Mouse (Mus musculus): ENCODE results near the gene Rps12.
"Not testable (repeated sequence)": the region's sequence is repeated elsewhere in the genome, so short reads cannot be mapped to it uniquely, and the experiment has no call there.

The Rps12 gene

GRCm38 (mm10) chr10:23787062-23787821 lies at the start of gene Rps12:
Rps12 (minus strand) TSS chr10:23787275.
- peak; percentile 99 for DNase-seq (ENCODE audit: low spot score)

DNA sequence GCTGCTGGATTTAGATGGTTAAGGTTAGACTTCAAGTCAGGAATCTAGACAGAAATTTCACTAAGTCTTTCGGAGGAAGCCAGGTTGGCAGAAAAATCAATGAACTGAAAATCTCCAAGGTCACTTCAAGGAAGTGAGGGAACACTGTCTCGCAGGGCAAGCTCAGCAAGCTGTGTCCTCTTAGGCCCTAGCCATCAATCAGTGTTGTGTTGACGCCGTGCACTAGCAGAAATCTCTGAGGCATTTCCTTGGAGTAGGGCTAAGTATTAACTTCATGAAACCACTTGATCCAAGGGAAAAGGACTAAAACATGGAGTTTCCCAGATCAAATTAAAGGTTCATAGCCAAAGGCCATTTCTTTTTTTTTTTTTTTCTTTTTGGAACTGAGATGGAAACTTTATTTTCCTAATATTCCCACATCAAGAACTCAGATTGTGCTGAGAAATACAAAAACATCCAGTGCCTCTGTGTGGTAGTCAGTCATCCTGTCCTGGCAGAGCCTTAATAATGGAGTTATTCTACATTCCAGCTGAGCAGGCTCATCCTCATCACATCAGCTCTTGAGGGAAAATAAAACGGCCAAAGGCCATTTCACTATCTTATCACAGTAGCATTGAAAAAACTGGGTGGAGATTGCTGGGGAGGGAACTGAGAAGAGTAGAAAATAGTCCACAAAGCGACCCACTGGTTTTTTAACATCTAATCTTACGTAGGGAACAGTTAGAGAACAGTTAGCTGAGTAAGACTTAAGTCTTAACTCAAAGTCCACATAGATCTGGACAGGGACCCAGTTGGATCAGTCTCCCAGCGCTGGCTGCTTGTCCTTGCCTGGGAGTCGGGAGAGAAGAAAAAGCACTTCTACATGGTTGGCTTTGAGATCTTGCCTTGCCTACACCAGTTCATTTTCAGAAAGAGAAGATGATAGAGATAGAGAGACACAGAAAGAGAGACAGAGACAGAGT lies 49.2 kb upstream of the Rps12 start:
- DNase-seq (ENCODE audit: low spot score): no peak

- DNase-seq (ENCODE audit: low spot score): no peak
These were observed 39.4 kb upstream of the Rps12 start for GRCm38 (mm10) chr10:23826516-23826915.

DNA sequence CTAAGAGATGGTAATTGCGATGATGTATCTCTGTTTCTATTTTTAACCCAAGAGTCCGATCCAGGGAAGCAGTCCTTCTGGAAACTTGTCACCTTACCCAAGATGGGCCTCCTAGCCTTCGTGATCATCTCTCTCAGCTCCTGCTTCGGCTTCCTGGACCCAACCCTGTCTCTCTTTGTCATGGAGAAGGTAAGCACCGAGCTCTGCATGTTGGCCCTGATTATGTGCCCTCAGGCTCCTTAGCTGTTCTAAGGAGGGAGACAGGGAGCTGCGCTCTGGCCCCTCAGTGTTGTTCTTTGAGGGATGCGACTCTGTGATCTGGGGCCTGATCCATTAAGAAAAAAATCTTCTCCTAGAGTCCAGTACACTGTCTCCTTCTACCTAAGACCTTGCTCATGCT lies 29.2 kb upstream of the Rps12 start:
- no peak for DNase-seq (ENCODE audit: low spot score)

DNA sequence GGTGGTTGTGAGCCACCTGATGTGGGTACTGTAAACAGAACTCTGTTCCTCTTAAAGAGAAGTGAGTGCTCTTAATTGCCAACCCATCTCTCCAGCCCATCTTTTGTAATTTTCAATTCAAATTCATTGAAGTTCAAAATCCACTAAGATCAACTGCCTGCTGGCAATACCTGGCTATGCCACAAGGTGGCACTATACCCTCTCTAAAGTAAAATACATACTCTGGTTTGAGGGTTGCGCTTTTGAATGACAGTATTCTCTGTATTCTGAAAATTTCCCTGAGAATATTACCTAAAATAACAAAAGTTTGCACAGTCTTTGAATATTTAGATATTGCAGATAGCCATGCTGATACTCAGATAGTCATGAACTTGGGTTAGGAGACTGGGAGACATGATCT lies 28.1 kb upstream of the Rps12 start:
- DNase-seq (ENCODE audit: low spot score): peak; percentile 83

DNA sequence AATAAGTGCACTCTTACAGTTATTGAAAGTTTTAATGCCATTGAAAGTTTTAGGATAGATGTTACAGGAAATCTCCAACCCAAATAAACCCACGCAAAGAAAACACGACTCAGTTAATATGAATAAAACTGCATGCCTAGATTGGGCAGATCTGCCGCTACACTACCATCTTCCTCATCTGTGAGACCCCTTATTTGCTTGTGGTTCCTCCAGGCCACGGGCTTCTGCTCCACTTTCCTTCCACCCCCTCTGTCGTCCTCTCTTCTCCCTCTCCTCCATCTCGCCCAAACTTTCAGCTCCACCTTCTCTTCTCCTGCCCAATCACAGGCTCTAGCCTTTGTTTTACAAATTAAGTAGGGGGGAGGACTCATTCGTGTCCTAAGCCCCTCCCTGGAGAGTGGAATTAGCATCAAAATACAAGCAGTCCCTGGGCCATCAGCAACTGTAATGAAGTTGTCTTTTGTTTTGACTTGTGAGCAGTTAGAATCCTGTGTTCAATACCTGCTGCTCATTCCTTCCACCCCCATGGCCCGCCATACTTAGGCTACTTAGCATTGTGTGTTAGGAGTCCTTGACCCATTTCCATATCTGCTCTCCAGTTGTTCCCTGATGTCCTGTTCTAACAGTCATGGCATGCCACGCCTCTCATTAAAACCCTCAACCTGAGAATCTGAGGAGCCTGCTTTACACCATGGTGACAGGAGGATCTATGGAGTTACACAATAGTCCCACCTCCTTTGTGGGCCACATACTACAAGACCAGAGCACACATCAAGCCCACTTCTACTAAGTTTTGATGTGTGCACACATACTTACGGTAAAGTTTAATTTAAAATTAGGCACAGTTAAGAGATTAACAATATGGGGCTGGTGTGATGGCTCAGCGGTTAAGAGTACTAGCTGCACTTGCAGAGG lies 26.0 kb upstream of the Rps12 start:
- DNase-seq (ENCODE audit: low spot score): peak; percentile 19

GRCm38 (mm10) chr10:23812438-23812759 lies 25.3 kb upstream of the Rps12 start:
- no peak for DNase-seq (ENCODE audit: low spot score)

GRCm38 (mm10) chr10:23811635-23812437 lies 24.8 kb upstream of the Rps12 start:
- peak; percentile 76 for DNase-seq (ENCODE audit: low spot score)

- DNase-seq (ENCODE audit: low spot score): no peak
These were observed 19.1 kb upstream of the Rps12 start for GRCm38 (mm10) chr10:23806201-23806600.

GRCm38 (mm10) chr10:23804665-23805064 lies 17.6 kb upstream of the Rps12 start:
- DNase-seq (ENCODE audit: low spot score): no peak

GRCm38 (mm10) chr10:23802911-23803310 lies 15.8 kb upstream of the Rps12 start:
- no peak for DNase-seq (ENCODE audit: low spot score)

DNA sequence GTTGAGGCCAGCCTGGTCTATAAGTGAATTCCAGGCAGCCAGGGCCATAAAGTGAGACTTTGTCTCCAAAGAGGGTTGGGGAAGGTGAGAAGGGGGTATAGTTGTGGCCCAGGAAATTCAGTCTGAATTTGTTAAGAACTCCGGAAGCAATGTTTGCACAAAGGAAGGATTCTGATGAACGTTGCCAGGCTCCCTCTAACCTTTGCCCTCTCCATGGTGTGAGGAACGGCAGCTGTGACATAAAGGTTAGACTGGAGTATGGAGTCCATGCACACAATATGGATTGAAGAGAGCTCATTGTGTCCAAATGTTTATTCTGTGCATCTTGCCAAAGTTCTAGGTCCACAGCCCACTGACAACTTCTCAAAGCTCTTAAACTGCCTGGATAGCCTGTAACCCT lies 12.9 kb upstream of the Rps12 start:
- DNase-seq (ENCODE audit: low spot score): no peak

DNA sequence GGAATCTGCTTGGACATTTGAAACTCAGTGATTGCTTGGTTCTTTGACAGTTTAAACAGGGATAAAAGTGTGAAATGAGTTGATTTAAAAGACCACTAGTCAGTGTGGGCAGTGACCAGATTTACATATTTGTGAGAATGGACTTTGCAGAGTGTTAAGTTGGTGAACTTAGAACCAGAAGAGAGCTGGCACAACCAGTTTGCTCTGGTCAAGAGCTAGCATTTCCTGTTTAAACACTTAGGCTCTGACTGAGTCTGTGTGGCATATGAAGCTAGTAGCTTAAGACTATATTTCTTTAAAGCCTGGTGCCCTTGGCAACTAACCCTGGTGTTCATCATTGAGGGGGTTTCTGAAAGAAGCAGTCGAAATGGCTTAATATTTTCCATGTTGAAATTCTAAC lies 11.1 kb upstream of the Rps12 start:
- no peak for DNase-seq (ENCODE audit: low spot score)

GRCm38 (mm10) chr10:23797606-23798005 lies 10.5 kb upstream of the Rps12 start:
- no peak for DNase-seq (ENCODE audit: low spot score)

DNA sequence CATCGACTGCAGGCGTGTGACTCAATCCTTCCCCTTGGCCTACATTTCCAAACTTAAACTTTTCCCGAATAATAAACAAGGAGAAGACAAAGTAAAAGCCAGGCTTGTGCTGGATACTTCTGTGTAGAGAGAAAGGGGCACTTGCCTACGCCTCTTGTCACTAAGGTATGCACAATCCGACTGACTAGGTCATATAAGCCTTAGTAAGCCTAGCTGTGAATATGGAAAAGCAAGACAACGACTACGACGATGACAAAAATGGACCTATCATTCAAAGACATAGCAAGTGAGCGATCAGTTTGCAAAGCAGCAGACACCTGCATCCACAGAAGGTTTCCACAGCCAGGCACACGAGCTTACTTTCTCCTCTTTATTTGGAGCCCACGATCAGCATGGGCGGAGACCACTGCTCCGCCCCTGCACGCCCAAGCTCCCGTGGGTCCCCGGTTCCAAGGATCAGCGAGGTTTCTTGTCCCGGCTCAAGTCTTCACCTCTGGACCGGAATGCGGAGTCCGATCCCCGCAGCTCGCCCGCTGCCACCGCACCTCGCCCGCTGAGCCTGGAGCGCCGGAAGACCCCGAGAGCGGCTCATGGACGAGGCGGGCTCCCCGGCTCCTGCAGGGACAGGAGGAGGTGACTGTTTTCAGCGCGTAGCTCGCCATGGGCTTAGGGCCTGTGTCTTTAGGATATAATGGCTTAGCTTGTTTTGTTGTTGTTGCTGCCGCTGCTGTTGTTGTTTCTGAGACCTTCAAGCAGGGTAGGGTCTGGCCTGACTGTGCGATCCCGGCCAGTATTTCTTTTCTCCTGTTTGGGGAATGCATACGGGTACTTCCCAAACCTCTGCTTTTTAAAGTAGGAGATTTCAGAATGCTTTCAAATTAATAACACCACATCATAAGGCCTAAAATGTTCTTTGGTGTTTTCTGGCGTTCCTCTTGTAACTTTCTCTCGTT lies 9.8 kb upstream of the Rps12 start, which contains the start of gene Slc18b1:
Gene Slc18b1 (plus strand): TSS at position 436 of the 953 bp plus-strand sequence.
- DNase-seq (ENCODE audit: low spot score): peak; percentile 65

DNA sequence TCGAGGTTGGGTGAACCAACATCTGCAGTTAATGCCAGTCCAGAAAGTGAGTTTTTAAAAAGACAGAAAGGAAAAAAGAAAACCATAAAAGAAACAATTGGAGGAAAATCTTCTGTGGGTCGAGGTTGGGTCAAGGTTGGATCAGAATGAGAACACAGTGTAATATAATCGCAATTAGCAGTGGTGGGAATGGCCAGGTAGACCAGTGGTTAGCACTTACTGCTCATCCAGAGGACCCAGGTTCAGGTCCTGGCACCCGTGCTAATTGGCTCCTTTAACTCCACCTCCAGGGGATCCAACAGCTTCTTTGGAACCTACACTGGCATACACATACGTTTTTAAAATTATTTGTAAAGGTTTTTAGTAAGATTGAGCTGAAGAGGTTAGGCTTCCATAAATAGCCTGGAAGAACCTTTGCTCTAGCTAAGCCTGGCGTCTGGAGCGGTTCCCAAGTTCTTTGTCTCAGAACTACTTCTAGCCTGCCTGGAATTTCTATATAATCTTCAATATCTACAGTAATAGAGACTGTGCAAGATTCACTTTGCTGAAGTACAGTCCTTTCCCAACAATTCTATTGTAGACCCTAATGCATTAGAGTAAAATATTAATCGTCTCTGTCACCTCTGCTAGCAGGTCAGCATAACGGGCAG lies 8.9 kb upstream of the Rps12 start:
- no peak for DNase-seq (ENCODE audit: low spot score)

GRCm38 (mm10) chr10:23788056-23788600 lies 1.1 kb upstream of the Rps12 start:
- no peak for DNase-seq (ENCODE audit: low spot score)

GRCm38 (mm10) chr10:23786631-23787038 lies 440 bp downstream of the Rps12 start:
- not testable (repeated sequence) for DNase-seq (ENCODE audit: low spot score)

GRCm38 (mm10) chr10:23786040-23786439 lies 1.0 kb downstream of the Rps12 start:
- no peak for DNase-seq (ENCODE audit: low spot score)
